Mouse (Mus musculus) heart, postnatal 10 days (tissue): ENCODE measurements around the gene Ogt. TPM values are rescaled to one million over a fixed set of nuclear protein-coding genes. Genes with fewer than 3 reads are reported as not detected.

Experiments used
- DNase-seq, 2 experiments: peaks; one replicate each; pipeline ENCODE4 v3.0.0; 2021
- intact Hi-C: fragments of 180-260 bp; cut with DNase I; formaldehyde crosslinking; loops from one replicate; pipeline ENCODE4 v1.15.1; 2025
- total RNA-seq, 2 experiments: library from RNA; stranded (reverse); gene quantifications; 2 replicates each; pipeline ENCODE4 v1.2.3; 2021

Ogt gene
- total RNA-seq, 2 experiments from 2014 or later, result 81.7 to 89.5 TPM

- intact Hi-C loops, result no loop called here
- DNase-seq, result peak; percentile 28 to 30
Measured at GRCm38 (mm10) chrX:101733828-101734319, 94.0 kb downstream of the Ogt start, which contains the start of gene Cxcr3. Gene Cxcr3 (minus strand): TSS chrX:101734269.

Other genes starting within 250 kb of the Ogt start
- gene Zmym3, start 219.2 kb upstream of the Ogt start, total RNA-seq, result 10 to 100 TPM; 23.7 to 31.0 TPM
- gene Nono, start 210.7 kb upstream of the Ogt start, total RNA-seq, result 100 to 1,000 TPM; 134 to 135 TPM
- 100 to 1,000 TPM; 180 to 204 TPM for gene Itgb1bp2, start 191.0 kb upstream of the Ogt start, total RNA-seq
- gene Taf1, start 107.3 kb upstream of the Ogt start, total RNA-seq, result 10 to 100 TPM; 18.9 to 22.0 TPM
- gene Cxcr3, start 94.2 kb downstream of the Ogt start, total RNA-seq, result under 1 TPM; 0.14 to 0.25 TPM
- gene Gm4779, start 154.4 kb downstream of the Ogt start, total RNA-seq, result not detected
- gene 8030474K03Rik, start 154.6 kb downstream of the Ogt start, total RNA-seq, result not detected
- gene Nhsl2, start 209.3 kb downstream of the Ogt start, total RNA-seq, result 1 to 10 TPM; 7.5 to 9.9 TPM